ENCODE assay signal across 8 mouse cellular contexts in the genomic region with DNA sequence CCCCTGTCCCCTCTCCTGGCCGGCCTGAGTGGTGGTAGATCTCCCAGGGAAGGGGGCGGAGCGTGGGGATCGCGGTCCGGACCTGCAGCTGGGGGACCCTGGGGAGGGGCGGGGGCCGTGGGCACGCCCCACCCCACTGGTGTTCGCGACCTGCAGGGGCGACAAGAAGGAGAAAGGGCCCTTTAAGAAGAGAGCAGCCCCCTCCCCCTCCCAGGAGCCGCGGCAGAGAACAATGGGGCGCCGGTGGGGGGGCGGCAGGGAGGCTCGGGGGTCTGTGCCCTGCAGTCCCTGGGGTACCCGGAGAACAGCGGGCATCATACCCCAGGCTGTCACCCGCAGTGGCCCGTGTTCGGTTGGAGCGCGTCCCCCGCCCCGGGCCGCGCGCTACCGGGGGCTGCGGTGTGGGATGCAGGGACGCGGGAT. TPM values are rescaled to one million over a fixed set of nuclear protein-coding genes. Genes with fewer than 3 reads are reported as not detected.
A peak's percentile ranks its signal among the peaks of the same experiment; 100 is the strongest.
DNase-seq lines count a peak whose midpoint lies in the region; ATAC-seq lines count a peak whose summit lies in the region.

No protein-coding gene starts in this region.

- H3K4me1 ChIP-seq in lung, embryonic 15.5 days: peaks cover 21% of the 10 kb centered on the region
- peaks cover 72% of the 10 kb centered on the region for H3K4me1 ChIP-seq in hindbrain, embryonic 13.5 days (replicated peaks)
- H3K4me1 ChIP-seq in neural tube, embryonic 12.5 days: peaks cover 32% of the 10 kb centered on the region

- no peaks in the 10 kb centered on the region for H3K36me3 ChIP-seq in lung, embryonic 15.5 days
- no peaks in the 10 kb centered on the region for H3K36me3 ChIP-seq in hindbrain, embryonic 13.5 days
- no peaks in the 10 kb centered on the region for H3K36me3 ChIP-seq in neural tube, embryonic 12.5 days

- H3K4me3 ChIP-seq in lung, embryonic 15.5 days: peak overlapping the region; percentile 40
- peak overlapping the region; percentile 79 for H3K4me3 ChIP-seq in hindbrain, embryonic 13.5 days
- H3K4me3 ChIP-seq in neural tube, embryonic 12.5 days: peak overlapping the region; percentile 57

- ATAC-seq in lung, embryonic 15.5 days (ENCODE audit: borderline replicate concordance, extremely low read depth, low FRiP score, low TSS enrichment): no peak
- ATAC-seq in hindbrain, embryonic 13.5 days (ENCODE audit: low FRiP score): peak; percentile 29
- 0 out of 2 replicates have a peak, but pooled peaks have one; percentile 23 for ATAC-seq in neural tube, embryonic 12.5 days (ENCODE audit: low FRiP score, low read depth)

- H3K4me2 ChIP-seq in lung, embryonic 15.5 days: peak overlapping the region; percentile 72
- H3K4me2 ChIP-seq in hindbrain, embryonic 13.5 days: peak overlapping the region; percentile 83
- peak overlapping the region; percentile 80 for H3K4me2 ChIP-seq in neural tube, embryonic 12.5 days (replicated peaks)

- DNase-seq in cerebellum, adult 9-10 months: peak; percentile 57
- no peak for DNase-seq in cerebellum, adult 18-20 months
- no peak for DNase-seq in lung, postnatal 10 days
- no peak for DNase-seq in urinary bladder, postnatal 10 days (ENCODE audit: low spot score)
- no peak for DNase-seq in ovary, postnatal 36 days (ENCODE audit: low spot score)

- peak overlapping the region; percentile 24; the same call in 1 of the 2 replicates for H3K9ac ChIP-seq in lung, embryonic 15.5 days
- peak overlapping the region; percentile 97 for H3K9ac ChIP-seq in hindbrain, embryonic 13.5 days
- peak overlapping the region; percentile 80 for H3K9ac ChIP-seq in neural tube, embryonic 12.5 days

- WGBS in lung, embryonic 15.5 days: 1% methylated on average over 28 of the region's 34 CpGs
- 2% methylated on average over 30 of the region's 34 CpGs for WGBS in hindbrain, embryonic 13.5 days
- WGBS in neural tube, embryonic 12.5 days: under 1% methylated on average over 34 of the region's 34 CpGs

- H3K27ac ChIP-seq in lung, embryonic 15.5 days: no peak overlapping the region
- H3K27ac ChIP-seq in hindbrain, embryonic 13.5 days: peak overlapping the region; percentile 92
- peak overlapping the region; percentile 39 for H3K27ac ChIP-seq in neural tube, embryonic 12.5 days

- no peaks in the 10 kb centered on the region for H3K9me3 ChIP-seq in lung, embryonic 15.5 days
- no peaks in the 10 kb centered on the region for H3K9me3 ChIP-seq in hindbrain, embryonic 13.5 days
- H3K9me3 ChIP-seq in neural tube, embryonic 12.5 days: no peaks in the 10 kb centered on the region

- peaks cover 80% of the 10 kb centered on the region for H3K27me3 ChIP-seq in lung, embryonic 15.5 days
- peaks cover 45% of the 10 kb centered on the region for H3K27me3 ChIP-seq in hindbrain, embryonic 13.5 days
- H3K27me3 ChIP-seq in neural tube, embryonic 12.5 days (replicated peaks): peaks cover 78% of the 10 kb centered on the region

RNA-seq across cellular contexts. Expression of a gene that starts 0.9 kb away (rescaled TPM):
- 2.5 and 3.8 TPM in 2 replicates for polyA plus RNA-seq in lung, embryonic 15.5 days (2015; fragmentation: Nextera tagmentation; extraction: Ambion mirVana)
- 34.5 and 34.8 TPM in 2 replicates for polyA plus RNA-seq in hindbrain, embryonic 13.5 days (2015; fragmentation: Nextera tagmentation; extraction: Ambion mirVana)
- polyA plus RNA-seq in neural tube, embryonic 12.5 days (2016; fragmentation: Nextera tagmentation; extraction: Ambion mirVana): 27.0 and 29.1 TPM in 2 replicates

RNA-seq across cellular contexts. Expression of a gene that starts 38.8 kb away (rescaled TPM):
- 0.30 and 0.34 TPM in 2 replicates for polyA plus RNA-seq in lung, embryonic 15.5 days (2015; fragmentation: Nextera tagmentation; extraction: Ambion mirVana)
- 0.14 and 0.25 TPM in 2 replicates for polyA plus RNA-seq in hindbrain, embryonic 13.5 days (2015; fragmentation: Nextera tagmentation; extraction: Ambion mirVana)
- polyA plus RNA-seq in neural tube, embryonic 12.5 days (2016; fragmentation: Nextera tagmentation; extraction: Ambion mirVana): 0.09 and 0.19 TPM in 2 replicates

Comparison
In these comparisons a context has a peak if more than half of its experiments do, and no peak if none do; other contexts are left out.
1. H3K9ac ChIP-seq: peak in every context shown above with its lines; median percentile 97 in hindbrain, embryonic 13.5 days; 80 in neural tube, embryonic 12.5 days; 24 in lung, embryonic 15.5 days.